Mouse (Mus musculus): ENCODE results near the gene Cfap61.

Cfap61 gene

GRCm38 (mm10) chr2:146147306-146147705, 212.7 kb downstream of the Cfap61 start:
- no peak for DNase-seq (ENCODE audit: low spot score in 2 of 2)

GRCm38 (mm10) chr2:146147801-146148200, 213.2 kb downstream of the Cfap61 start:
- no peak for DNase-seq (ENCODE audit: low spot score in 2 of 2)

GRCm38 (mm10) chr2:146149206-146149974, 214.8 kb downstream of the Cfap61 start:
- no peak for DNase-seq (ENCODE audit: low spot score in 2 of 2)

- DNase-seq (ENCODE audit: low spot score in 2 of 2), result no peak
Observed at GRCm38 (mm10) chr2:146168017-146168803, 233.6 kb downstream of the Cfap61 start.

GRCm38 (mm10) chr2:146169492-146169891, 234.9 kb downstream of the Cfap61 start:
- DNase-seq (ENCODE audit: low spot score in 2 of 2), result no peak

GRCm38 (mm10) chr2:146172106-146172505, 237.5 kb downstream of the Cfap61 start:
- DNase-seq (ENCODE audit: low spot score in 2 of 2), result no peak

GRCm38 (mm10) chr2:146174173-146174572, 239.6 kb downstream of the Cfap61 start:
- DNase-seq (ENCODE audit: low spot score in 2 of 2), result no peak

GRCm38 (mm10) chr2:146178718-146179117, 244.1 kb downstream of the Cfap61 start:
- DNase-seq (ENCODE audit: low spot score in 2 of 2), result no peak

GRCm38 (mm10) chr2:146183830-146184793, 249.5 kb downstream of the Cfap61 start:
- DNase-seq (ENCODE audit: low spot score in 2 of 2), result no peak

- no peak for DNase-seq (ENCODE audit: low spot score in 2 of 2)
Observed at GRCm38 (mm10) chr2:146196126-146196525, 261.5 kb downstream of the Cfap61 start.

GRCm38 (mm10) chr2:146197947-146198346, 263.4 kb downstream of the Cfap61 start:
- DNase-seq (ENCODE audit: low spot score in 2 of 2), result no peak

- no peak for DNase-seq (ENCODE audit: low spot score in 2 of 2)
Observed at GRCm38 (mm10) chr2:146210968-146211367, 276.4 kb downstream of the Cfap61 start.

- DNase-seq (ENCODE audit: low spot score in 2 of 2), result peak in 1 of 2 experiments; percentile 34
Observed at GRCm38 (mm10) chr2:146214715-146215114, 280.1 kb downstream of the Cfap61 start.

GRCm38 (mm10) chr2:146216111-146217064, 281.8 kb downstream of the Cfap61 start:
- DNase-seq (ENCODE audit: low spot score in 2 of 2), result no peak

- DNase-seq (ENCODE audit: low spot score in 2 of 2), result no peak
Observed at GRCm38 (mm10) chr2:146217227-146217980, 282.8 kb downstream of the Cfap61 start.

GRCm38 (mm10) chr2:146218161-146218691, 283.6 kb downstream of the Cfap61 start:
- no peak for DNase-seq (ENCODE audit: low spot score in 2 of 2)

GRCm38 (mm10) chr2:146218881-146219535, 284.4 kb downstream of the Cfap61 start:
- no peak for DNase-seq (ENCODE audit: low spot score in 2 of 2)

- DNase-seq (ENCODE audit: low spot score in 2 of 2), result no peak
Observed at GRCm38 (mm10) chr2:146219791-146220190, 285.2 kb downstream of the Cfap61 start.

GRCm38 (mm10) chr2:146220591-146221075, 286.0 kb downstream of the Cfap61 start:
- DNase-seq (ENCODE audit: low spot score in 2 of 2), result no peak

All from thymus, postnatal 10 days (tissue).